Mouse (Mus musculus): Measurements from ENCODE around the gene Ifnar2.

Ifnar2 gene

GRCm38 (mm10) chr16:91395633-91396392 lies 23.2 kb downstream of the Ifnar2 start:
- no peak for DNase-seq

GRCm38 (mm10) chr16:91396844-91397537 lies 24.4 kb downstream of the Ifnar2 start:
- DNase-seq: no peak

- no peak for DNase-seq
These were observed 25.4 kb downstream of the Ifnar2 start for GRCm38 (mm10) chr16:91398030-91398429.

GRCm38 (mm10) chr16:91398944-91399343 lies 26.4 kb downstream of the Ifnar2 start:
- no peak for DNase-seq

GRCm38 (mm10) chr16:91401569-91402165 lies 29.1 kb downstream of the Ifnar2 start:
- DNase-seq: no peak

DNA sequence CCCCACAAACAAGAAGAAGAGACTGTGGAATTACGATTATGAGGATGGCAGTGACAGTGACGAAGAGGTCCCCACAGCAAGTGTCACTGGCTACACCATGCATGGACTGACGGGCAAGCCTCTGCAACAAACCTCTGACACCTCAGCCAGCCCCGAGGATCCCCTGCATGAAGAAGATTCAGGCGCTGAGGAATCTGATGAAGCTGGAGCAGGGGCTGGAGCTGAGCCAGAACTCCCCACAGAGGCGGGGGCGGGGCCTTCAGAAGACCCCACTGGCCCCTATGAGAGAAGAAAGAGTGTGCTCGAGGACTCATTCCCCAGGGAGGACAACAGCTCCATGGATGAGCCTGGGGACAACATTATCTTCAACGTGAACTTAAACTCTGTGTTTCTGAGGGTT lies 31.2 kb downstream of the Ifnar2 start:
- DNase-seq: no peak

GRCm38 (mm10) chr16:91404187-91404586 lies 31.6 kb downstream of the Ifnar2 start:
- no peak for DNase-seq

DNA sequence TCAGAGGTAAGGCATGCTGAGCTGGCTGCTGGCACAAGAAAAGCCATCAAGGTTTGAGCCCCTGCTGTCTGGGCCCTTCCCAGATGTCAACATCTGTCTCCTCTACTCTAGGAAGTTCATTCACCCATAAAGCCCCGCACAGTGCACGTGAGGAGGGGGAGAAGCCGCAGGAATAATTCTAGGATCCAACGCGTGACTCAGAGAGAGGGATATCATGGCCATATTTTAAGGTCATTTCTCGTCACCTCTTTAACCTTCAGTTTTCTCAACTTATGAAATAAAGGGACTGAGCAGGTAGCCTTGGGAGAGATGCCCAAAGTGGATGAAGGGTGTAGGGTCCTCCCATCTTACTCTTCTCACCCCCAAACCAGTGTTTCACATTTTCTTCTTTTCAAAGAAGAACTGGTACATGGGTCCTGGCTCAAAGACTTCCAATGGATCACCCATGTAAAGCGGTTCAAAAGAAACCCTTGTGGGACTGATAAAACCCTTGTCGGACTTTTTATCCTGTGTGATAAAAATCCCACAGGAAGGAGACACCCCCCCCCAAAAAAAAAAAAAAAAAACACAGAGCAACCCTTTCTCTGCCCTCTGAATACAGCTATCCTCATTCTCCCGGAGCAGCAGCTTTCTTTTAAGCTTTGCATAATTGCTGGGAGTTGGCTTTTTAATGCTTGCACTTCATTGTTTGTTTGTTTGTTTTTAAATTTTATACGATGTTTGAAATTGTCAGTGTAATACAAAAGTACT lies 32.4 kb downstream of the Ifnar2 start:
- DNase-seq: no peak

DNA sequence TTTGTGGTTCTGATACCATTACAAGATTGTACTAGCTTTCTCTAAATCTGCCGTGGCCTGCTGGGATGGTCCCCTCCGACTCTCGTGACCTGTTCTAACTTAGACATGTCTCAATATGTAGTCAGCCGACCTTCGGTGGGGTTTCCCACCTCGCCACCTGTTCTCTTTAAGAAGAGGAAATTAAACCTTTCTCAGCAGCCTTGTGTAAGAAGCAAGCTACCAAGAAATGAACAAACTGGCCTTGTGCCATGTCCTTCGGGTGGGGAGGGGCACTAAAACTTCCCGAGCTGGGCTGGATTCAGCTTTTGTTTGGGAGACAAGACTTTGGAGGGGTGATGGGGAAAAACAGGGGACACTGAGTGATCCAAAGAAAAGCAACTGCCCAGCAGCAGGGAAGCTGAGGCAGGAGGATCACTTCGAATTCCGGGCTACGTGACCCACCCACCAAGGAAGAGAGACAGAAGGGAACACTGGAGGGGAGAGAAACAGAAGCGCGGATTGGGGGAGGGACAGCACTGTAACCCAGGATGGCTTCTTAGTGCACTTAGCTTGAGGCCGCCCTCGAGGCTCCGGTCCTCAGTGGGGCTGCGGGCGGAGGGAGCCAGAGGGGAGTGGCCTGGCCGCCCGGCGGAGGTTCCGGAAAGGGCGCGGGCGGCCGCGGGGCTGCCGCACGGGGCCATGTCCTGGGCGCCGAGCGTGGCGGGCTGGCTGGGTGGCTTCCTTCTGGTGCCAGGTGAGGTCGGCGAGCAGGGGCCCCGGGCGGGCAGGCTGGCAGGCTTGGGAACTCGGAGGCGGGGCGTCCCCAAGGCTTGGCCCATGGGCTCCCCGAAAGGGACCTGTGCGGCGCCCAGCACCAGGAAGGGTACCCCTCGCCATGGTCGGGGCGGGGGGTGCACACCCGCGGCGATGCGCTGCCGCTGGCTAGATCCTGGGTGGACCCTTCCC lies 33.3 kb downstream of the Ifnar2 start, which contains the start of gene Il10rb:
Gene Il10rb, plus strand, starts transcription at position 525 of the 945 bp plus-strand sequence.
- DNase-seq: peak; percentile 83

DNA sequence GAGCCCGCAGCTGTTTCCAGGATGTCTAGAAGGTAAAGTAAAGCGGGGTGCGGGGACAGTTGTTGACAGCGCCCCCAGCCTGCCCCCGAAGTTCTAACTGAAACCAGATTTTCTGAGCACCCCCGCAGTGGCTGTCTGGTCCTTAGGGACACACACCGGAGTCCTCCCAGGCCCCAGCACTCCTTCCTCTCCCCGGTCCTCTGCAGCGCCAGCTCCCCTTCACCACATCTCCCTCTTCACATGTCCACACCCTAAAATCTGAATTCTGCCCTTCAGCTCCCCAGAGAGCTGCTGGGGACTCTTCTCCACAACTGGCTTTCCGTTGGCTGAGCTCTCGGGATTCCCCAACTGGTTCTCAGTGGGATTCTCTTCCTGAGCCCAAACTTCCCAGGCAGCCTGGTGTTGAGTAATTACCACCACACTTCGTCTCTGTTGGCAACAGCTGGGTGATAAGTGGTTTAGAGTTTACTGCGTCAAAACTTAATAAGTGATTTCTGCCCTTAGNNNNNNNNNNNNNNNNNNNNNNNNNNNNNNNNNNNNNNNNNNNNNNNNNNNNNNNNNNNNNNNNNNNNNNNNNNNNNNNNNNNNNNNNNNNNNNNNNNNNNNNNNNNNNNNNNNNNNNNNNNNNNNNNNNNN lies 34.1 kb downstream of the Ifnar2 start:
- DNase-seq: peak; percentile 69

- peak; percentile 83 for DNase-seq
These were observed 40.7 kb downstream of the Ifnar2 start for GRCm38 (mm10) chr16:91413102-91413844.

GRCm38 (mm10) chr16:91415391-91416189 lies 43.0 kb downstream of the Ifnar2 start:
- DNase-seq: peak; percentile 54

DNA sequence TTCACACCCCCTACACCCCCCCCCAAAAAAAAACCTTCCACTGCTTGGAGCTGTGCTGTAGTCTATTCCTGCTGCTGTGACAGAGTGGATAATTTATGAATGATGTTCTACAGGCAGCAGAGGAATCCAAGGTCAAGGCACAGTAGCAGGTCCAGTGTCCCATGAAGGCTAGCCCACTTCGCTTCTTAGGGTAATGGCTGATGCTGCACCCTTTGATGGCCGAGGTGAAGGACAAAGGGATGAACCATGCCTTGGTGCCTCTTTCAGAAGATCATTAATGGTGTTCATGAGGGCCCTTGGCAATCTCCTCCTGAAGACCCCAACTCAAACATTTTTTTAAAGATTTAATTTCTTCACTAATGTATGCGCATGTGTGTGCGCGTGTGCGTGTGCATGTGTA lies 43.8 kb downstream of the Ifnar2 start:
- no peak for DNase-seq

GRCm38 (mm10) chr16:91416938-91417337 lies 44.4 kb downstream of the Ifnar2 start:
- no peak for DNase-seq

- DNase-seq: peak; percentile 73
These were observed 45.9 kb downstream of the Ifnar2 start for GRCm38 (mm10) chr16:91418531-91418930.

GRCm38 (mm10) chr16:91425816-91426215 lies 53.2 kb downstream of the Ifnar2 start:
- no peak for DNase-seq

GRCm38 (mm10) chr16:91426586-91426985 lies 54.0 kb downstream of the Ifnar2 start:
- no peak for DNase-seq

DNA sequence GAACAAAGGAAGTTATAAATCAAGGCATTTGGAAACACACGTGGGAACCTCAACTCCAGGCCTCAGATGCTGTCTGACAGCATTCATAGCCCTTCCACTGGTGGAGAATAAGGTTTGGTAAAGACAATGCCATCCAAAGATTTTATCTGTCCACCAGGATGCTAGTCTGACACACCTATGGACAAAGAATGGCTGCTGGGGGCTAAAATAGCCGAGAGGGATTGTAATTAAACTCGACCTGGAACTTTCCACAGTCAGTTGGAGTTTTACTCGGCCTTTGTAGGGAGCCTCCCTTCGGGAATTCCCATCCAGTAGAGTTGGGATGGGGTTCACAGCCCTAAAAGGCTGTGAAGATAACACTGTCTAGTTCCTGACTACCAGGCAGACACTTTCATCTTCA lies 54.9 kb downstream of the Ifnar2 start:
- DNase-seq: peak; percentile 58

- no peak for DNase-seq
These were observed 55.8 kb downstream of the Ifnar2 start for GRCm38 (mm10) chr16:91428259-91428865.

Data from kidney, adult 11 months (tissue).